Mouse (Mus musculus) stomach, postnatal 0 days (tissue): ENCODE data around the gene Fgf11.

Experiments used
- CTCF ChIP-seq: IDR thresholded peaks from 2 replicates; pipeline ENCODE4 v1.5.1; 2016; ENCODE audit warnings: antibody characterized with exemption, low read depth, mild to moderate bottlenecking, moderate library complexity
- EP300 ChIP-seq: optimal IDR thresholded peaks from 2 replicates; pipeline ENCODE3; 2016; ENCODE audit warnings: antibody characterized with exemption

DNA sequence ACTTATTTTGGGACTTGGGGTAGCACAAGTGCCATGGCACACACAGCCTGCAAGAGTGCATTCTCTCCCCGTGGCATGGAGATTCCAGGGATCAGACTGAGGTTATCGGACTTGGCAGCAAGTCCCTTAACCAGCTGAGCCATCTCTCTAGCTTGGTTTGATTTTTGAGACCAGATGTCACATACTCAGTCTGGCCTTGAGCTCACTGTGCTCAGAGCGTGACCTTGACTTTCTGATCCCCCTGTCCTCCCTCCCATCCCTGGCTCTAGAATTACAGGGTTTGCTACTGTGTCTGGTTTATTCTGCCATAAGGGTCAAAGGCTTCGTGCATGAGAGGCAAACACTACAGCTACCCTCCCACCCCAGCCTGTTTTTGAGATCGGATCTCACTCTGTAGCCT lies 12.2 kb downstream of the Fgf11 start:
- TF ChIP-seq CTCF (no peak), EP300 (no peak)
